Mouse (Mus musculus) ES-Bruce4 (cell line): ENCODE data around the gene Ndufa11.

Source experiments
- CTCF ChIP-seq: IDR thresholded peaks from one replicate; pipeline ENCODE4 v1.8.1; 2011; ENCODE audit warnings: low read depth, low read length
- EP300 ChIP-seq: IDR thresholded peaks from 2 replicates; pipeline ENCODE4 v1.6.1; 2011; ENCODE audit warnings: low read depth, low read length; ENCODE audit not compliant: insufficient read depth
- POLR2A ChIP-seq: IDR thresholded peaks from one replicate; pipeline ENCODE4 v1.8.1; 2011; ENCODE audit warnings: low read length; ENCODE audit not compliant: insufficient read depth

- TF ChIP-seq CTCF (no peak), POLR2A (no peak), EP300 (no peak)
Measured at GRCm38 (mm10) chr17:56754271-56755185, 37.0 kb downstream of the Ndufa11 start.
